Mouse (Mus musculus): ENCODE data around the gene 4930432K21Rik.

DNA sequence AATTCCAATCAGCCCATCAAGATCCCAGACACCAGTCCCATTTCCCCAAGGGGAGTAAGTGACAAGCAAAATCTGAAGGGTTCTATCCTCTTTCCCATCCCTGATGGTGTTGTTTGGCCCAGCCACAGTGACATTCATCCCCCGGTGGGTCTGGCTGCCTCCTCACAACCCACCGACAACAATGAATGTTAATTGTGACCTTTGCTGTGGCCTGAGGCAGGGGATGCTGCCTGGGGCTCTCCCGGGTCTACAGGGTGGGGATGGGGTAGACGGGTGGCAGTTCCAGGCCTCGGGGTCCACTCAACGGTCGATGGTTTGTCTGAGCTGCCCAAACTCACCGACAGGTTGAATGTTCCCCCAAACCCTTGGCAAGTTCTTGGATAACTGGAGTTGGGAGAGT, 30.8 kb downstream of the 4930432K21Rik start:
- TF ChIP-seq POLR2A (IDR thresholded peaks at IDR 0.05; ENCODE audit: low read depth, low read length) (no peak), CTCF (IDR thresholded peaks at IDR 0.05; ENCODE audit: extremely low read depth, insufficient read depth, insufficient read length, insufficient replicate concordance) (no peak)
